Mouse (Mus musculus): ENCODE data around the gene Tbc1d30. TPM values are rescaled to one million over a fixed set of nuclear protein-coding genes. Genes with fewer than 3 reads are reported as not detected.

Tbc1d30 gene
- polyA plus RNA-seq (2012; rRNA removed) = 26.9 and 29.8 TPM in 2 replicates

GRCm38 (mm10) chr10:121351066-121351581, at the start of gene Tbc1d30:
Tbc1d30 (minus strand) TSS chr10:121351278.
- no peak for DNase-seq (ENCODE audit: extremely low spot score in 1 of 2, low spot score in 1 of 2)

- DNase-seq (ENCODE audit: extremely low spot score in 1 of 2, low spot score in 1 of 2) = no peak
Measured at GRCm38 (mm10) chr10:121398599-121398998, 47.5 kb upstream of the Tbc1d30 start.

GRCm38 (mm10) chr10:121395542-121396176, 44.6 kb upstream of the Tbc1d30 start:
- no peak for DNase-seq (ENCODE audit: extremely low spot score in 1 of 2, low spot score in 1 of 2)

GRCm38 (mm10) chr10:121394789-121395325, 43.8 kb upstream of the Tbc1d30 start:
- DNase-seq (ENCODE audit: extremely low spot score in 1 of 2, low spot score in 1 of 2) = no peak

GRCm38 (mm10) chr10:121394270-121394669, 43.2 kb upstream of the Tbc1d30 start:
- DNase-seq (ENCODE audit: extremely low spot score in 1 of 2, low spot score in 1 of 2) = no peak

- DNase-seq (ENCODE audit: extremely low spot score in 1 of 2, low spot score in 1 of 2) = peak in 1 of 2 experiments; percentile 20
Measured at GRCm38 (mm10) chr10:121391901-121392300, 40.8 kb upstream of the Tbc1d30 start.

GRCm38 (mm10) chr10:121390602-121391001, 39.5 kb upstream of the Tbc1d30 start:
- no peak for DNase-seq (ENCODE audit: extremely low spot score in 1 of 2, low spot score in 1 of 2)

GRCm38 (mm10) chr10:121386347-121386746, 35.3 kb upstream of the Tbc1d30 start:
- DNase-seq (ENCODE audit: extremely low spot score in 1 of 2, low spot score in 1 of 2) = no peak

GRCm38 (mm10) chr10:121385695-121386094, 34.6 kb upstream of the Tbc1d30 start:
- no peak for DNase-seq (ENCODE audit: extremely low spot score in 1 of 2, low spot score in 1 of 2)

GRCm38 (mm10) chr10:121384710-121385109, 33.6 kb upstream of the Tbc1d30 start:
- no peak for DNase-seq (ENCODE audit: extremely low spot score in 1 of 2, low spot score in 1 of 2)

GRCm38 (mm10) chr10:121381280-121381679, 30.2 kb upstream of the Tbc1d30 start:
- peak in 1 of 2 experiments; percentile 26 for DNase-seq (ENCODE audit: extremely low spot score in 1 of 2, low spot score in 1 of 2)

GRCm38 (mm10) chr10:121379387-121379786, 28.3 kb upstream of the Tbc1d30 start:
- DNase-seq (ENCODE audit: extremely low spot score in 1 of 2, low spot score in 1 of 2) = no peak

- DNase-seq (ENCODE audit: extremely low spot score in 1 of 2, low spot score in 1 of 2) = no peak
Measured at GRCm38 (mm10) chr10:121376530-121377271, 25.6 kb upstream of the Tbc1d30 start.

GRCm38 (mm10) chr10:121375649-121376493, 24.8 kb upstream of the Tbc1d30 start:
- no peak for DNase-seq (ENCODE audit: extremely low spot score in 1 of 2, low spot score in 1 of 2)

GRCm38 (mm10) chr10:121374693-121375620, 23.9 kb upstream of the Tbc1d30 start:
- no peak for DNase-seq (ENCODE audit: extremely low spot score in 1 of 2, low spot score in 1 of 2)

GRCm38 (mm10) chr10:121374013-121374412, 22.9 kb upstream of the Tbc1d30 start:
- no peak for DNase-seq (ENCODE audit: extremely low spot score in 1 of 2, low spot score in 1 of 2)

- DNase-seq (ENCODE audit: extremely low spot score in 1 of 2, low spot score in 1 of 2) = no peak
Measured at GRCm38 (mm10) chr10:121370777-121371176, 19.7 kb upstream of the Tbc1d30 start.

GRCm38 (mm10) chr10:121368783-121369465, 17.8 kb upstream of the Tbc1d30 start:
- no peak for DNase-seq (ENCODE audit: extremely low spot score in 1 of 2, low spot score in 1 of 2)

- no peak for DNase-seq (ENCODE audit: extremely low spot score in 1 of 2, low spot score in 1 of 2)
Measured at GRCm38 (mm10) chr10:121367780-121368179, 16.7 kb upstream of the Tbc1d30 start.

All from frontal cortex, adult 2 months (tissue).